Mouse (Mus musculus) adrenal gland (tissue): ENCODE results near the gene Inpp5f.
"Not testable (repeated sequence)": the region's sequence is repeated elsewhere in the genome, so short reads cannot be mapped to it uniquely, and the experiment has no call there.

ENCODE experiments used
- intact Hi-C: fragments of 180-260 bp; cut with DNase I; formaldehyde crosslinking; loops from one replicate; pipeline ENCODE4 v1.15.1; 2025

The Inpp5f gene

DNA sequence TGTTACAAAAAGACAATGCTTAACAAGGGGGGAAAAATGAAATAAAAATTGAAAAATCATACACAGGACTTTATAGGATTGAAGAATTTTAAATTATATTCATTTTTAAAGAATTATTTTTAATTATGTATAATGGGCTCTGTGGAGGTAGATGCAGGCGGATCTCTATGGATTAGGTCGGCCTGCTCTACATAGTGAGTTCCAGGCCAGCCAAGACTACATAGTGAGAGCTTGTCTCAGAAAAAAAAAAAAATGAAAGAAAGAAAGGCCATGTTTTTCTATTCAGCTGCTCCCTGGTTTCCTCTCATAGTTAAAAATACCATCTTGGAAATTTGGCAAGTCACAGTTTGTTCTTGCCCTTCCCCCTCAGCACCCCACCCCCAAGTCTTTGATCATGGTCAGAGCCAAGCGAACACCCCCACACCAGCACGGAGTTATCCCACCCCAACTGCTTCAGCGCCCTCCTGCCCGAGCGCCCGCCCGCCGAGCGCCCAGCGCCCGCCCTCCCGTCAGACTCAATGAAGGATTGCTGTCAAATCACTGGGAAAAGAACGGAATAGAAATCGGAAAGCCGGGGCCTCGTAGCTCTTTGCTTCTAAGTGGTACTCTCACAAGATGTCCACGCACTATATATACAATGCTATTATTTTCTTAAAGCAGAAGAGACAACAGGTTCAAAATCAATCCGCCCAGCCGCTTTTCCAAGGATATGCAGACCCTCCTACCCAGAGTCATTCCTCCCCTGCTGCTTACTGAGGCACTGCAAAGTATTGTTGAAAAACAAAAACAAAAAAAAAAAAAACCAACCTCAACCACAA, 18.8 kb upstream of the Inpp5f start:
- intact Hi-C loops: no loop called here

DNA sequence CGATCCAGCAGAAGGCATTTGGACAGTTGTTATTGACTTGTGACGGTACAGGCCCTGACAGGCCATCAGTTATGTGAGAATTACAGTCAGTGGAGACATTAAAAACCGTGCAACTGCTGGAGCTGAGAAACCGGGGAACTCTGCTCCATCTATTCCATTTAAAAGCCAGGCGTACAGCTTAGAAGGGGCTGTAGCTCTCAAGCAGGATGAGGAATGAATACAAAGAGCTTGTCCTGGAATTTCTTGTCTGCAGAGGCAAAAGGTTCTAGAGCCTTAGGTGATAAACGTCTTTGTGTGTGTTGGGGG, 18.2 kb upstream of the Inpp5f start:
- intact Hi-C loops: no loop called here

DNA sequence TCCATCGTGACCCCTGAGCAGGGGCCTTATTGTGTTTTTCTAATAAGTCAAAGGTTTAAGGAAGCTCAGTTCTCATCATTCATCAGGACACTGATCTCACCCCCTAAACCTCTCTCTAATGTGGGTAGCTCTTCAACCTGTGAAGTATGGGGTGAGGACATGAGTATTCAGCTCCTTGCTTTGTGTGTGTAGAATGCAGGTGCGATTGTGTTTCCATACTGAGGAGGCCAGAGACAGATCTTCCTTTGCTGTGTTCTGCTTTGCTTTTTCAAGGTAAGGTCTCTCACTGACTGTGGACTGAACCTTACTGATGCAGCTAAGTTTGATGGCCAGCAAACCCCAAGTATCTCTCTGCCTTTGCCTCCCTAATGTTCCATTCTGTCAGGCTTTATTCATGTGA, 14.9 kb upstream of the Inpp5f start:
- intact Hi-C loops: no loop called here

GRCm38 (mm10) chr7:128599072-128599471, 12.1 kb upstream of the Inpp5f start:
- intact Hi-C loops: no loop called here

DNA sequence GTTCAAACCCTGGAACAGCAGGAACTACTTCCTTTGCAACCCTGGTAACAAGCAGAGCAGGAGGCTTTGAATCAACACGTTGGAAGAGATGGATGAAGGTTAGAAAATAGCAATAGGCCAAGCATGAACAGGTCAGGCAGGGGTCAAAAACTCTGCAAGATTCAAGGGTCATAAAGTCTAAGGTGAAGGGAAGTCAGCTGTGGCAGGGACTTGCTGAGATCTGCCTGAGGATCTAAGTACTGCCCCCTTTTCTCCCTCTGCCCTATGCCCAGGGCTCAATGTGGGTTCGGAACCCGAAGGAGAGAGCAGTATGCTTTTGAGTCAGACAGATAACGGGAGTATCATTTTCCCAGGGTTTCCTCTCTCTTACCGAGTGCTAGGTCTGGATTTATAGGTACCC, 9.3 kb upstream of the Inpp5f start:
- intact Hi-C loops: no loop called here

GRCm38 (mm10) chr7:128609936-128610335, 1.2 kb upstream of the Inpp5f start:
- intact Hi-C loops: not testable (repeated sequence)

DNA sequence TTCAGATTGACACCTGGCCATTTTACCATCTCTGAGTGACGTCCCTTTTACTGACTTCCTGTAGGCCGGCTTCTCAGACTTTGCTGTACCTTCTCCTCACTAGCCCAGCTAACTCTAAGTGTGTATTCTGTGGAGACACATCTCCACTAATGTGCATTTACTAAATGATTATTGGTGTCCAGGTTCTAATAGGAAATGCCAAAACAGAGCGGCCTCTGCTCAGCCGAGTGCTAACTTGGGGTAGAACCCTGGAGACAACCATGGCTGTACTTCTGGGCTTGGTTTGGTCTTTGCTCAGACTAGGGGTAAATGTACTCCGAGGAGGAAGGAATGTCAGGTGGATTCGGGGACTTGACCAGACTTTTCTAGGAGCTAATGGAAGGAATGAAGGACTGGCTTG, 638 bp upstream of the Inpp5f start:
- intact Hi-C loops: no loop called here

DNA sequence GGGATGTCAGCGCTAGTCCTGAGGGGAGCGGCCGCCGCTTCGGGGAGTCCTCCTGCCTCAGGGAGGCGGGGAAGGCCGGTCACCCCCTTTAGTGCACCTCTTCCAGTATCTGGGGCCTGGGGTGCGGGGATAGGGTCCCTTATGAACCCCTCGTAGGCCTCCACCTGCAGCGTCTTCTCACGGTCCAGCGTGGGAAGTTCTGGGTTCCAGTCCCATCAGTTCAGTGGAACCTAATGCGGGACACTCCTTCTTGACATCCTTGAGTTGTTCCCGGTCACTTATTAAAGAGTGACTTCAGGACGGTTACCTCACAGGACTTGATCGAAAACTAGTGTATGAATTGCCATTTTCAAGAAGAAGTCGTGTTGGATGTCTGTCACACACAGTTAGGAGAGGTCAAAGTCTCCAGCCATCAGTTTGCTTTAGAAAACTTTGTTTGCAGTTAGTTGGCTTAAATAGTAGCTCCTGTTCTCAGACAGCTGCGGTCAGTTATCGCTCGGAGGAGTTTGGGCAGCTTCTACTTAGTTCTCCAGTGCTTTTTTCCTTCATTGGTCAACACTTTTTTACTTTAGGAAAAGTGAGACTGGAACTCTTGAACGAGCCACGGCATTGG, 777 bp downstream of the Inpp5f start:
- intact Hi-C loops: no loop called here

- intact Hi-C loops: no loop called here
Measured at GRCm38 (mm10) chr7:128612521-128613181, 1.5 kb downstream of the Inpp5f start.

- intact Hi-C loops: no loop called here
Measured at GRCm38 (mm10) chr7:128613578-128613977, 2.5 kb downstream of the Inpp5f start.

DNA sequence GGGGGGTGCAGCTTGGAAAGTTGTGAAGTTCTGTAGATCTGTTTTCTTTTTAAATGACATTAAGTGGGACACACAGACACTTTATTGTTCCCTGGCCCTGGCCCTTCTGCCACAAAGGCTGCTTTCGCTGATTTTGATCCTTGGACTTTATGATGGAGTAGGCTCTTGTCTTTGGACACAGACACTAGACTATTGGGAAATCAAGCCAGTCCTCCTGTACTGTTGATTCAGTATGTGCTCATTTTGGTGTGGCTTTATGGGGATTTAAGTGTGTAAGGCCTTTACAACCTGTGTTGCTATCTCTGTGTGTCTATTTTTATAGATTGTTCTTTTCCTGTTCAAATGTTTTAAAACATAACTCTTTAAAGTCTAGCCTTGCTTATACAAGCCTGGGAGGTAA, 6.5 kb downstream of the Inpp5f start:
- intact Hi-C loops: no loop called here

DNA sequence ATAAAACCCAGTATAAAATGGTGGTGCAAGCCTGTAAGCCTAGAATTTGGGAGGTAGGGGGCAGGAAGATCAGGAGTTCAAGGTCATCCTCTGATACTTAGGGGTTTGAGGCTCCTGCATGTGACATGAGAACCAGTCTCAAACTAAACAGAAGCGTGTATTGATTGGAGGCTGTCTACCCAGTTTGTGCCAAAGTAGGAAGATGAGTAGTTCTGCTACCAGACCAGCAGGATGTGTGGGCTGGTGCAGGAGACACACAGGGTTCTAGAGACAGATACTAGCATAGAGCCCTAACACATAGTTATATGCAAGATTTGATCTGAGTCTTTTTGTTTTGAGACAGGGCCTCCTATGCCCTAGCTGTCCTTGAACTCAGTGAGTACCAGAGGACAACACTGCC, 9.1 kb downstream of the Inpp5f start:
- intact Hi-C loops: no loop called here

DNA sequence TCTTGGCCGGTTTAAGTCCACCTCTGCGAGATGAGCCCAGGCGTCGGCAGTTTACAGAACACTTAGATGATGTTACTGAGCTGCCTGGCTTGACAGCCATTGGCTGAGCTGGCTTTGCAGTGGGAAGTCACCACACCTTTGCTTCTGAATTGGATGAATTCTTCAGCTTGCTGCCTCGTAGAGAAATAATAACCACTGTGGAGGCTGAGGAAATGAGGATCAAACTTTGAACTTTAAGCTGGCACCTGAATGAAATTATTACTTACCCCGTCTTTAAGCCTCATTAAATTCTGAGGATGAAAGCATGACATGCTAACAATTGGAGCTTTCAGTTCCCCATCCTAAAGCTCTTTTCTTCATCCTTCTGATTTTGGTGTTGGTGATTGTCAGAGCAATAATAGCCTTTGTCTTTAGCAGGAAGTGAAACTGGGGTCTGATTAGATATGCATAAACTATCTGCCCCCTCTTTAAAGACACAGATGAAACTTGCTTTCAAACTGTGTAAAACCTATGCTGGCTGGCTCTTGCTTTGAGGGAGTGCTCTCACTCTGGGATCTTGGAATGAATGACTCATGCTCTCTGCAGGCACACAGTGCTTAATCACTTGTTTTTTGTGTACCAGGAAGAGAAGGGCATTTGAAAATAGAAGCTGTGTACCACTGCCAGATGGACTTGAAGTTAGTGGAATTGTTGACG, 11.3 kb downstream of the Inpp5f start:
- intact Hi-C loops: no loop called here

DNA sequence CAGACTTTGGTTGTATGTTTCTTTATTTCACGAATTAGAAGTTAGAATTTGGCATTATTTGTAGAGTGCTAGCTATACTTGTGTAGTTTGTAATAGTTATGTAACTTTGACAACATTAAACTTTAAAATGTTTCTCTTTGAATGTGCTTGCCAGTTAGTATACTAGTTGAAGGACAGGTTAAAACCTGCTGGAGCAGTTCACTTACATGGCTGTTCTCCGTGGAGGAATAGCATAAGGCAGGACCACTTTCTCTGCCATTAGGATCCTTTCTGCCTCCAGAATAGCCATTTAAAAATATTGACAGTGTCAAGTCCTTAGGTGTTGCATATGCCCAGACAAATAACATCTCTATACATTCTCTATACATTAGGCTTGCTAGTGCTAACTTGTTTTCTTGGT, 11.9 kb downstream of the Inpp5f start:
- intact Hi-C loops: no loop called here

DNA sequence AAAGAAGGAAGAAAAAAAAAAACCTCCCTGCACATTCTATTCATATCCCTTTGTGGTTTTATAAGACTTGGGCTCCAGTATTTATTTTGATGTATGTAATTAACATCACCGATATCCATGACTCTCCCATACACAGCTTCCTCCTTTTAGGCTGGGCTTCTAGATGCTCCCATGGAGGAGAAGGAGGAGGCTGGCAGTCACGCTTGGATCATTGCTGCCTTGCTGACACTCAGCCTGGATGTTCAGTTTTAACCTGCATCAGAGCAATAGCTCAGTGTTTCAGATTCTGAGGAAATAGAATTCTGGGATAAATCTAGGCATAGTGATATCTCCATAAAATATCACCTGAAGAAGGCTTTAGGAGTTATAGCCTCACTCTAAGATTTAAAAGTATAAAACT, 14.3 kb downstream of the Inpp5f start:
- intact Hi-C loops: no loop called here

GRCm38 (mm10) chr7:128626601-128627000, 15.5 kb downstream of the Inpp5f start:
- intact Hi-C loops: no loop called here

GRCm38 (mm10) chr7:128627251-128627650, 16.1 kb downstream of the Inpp5f start:
- intact Hi-C loops: no loop called here

DNA sequence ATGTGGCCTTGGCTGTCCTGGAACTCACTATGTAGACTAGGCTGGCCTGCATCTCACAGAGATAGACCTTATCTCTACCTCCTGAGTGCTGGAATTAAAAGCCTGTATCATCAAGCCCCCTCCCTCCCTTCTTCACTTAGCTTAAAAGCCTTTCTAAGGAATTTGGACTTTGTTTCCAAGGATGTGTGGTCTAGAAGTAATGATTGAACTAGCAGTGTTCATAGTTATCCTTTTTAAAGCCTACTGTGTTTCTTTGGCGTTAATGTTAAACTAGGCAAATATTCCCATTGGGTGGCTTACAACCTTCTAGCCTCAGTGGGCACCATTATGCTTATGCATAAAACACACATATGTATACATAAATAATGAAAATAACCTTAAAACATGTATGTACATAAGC, 16.6 kb downstream of the Inpp5f start:
- intact Hi-C loops: no loop called here

GRCm38 (mm10) chr7:128633156-128633555, 22.0 kb downstream of the Inpp5f start:
- intact Hi-C loops: no loop called here

GRCm38 (mm10) chr7:128639925-128640485, 28.9 kb downstream of the Inpp5f start:
- intact Hi-C loops: no loop called here

GRCm38 (mm10) chr7:128641571-128641970, 30.4 kb downstream of the Inpp5f start:
- intact Hi-C loops: no loop called here

DNA sequence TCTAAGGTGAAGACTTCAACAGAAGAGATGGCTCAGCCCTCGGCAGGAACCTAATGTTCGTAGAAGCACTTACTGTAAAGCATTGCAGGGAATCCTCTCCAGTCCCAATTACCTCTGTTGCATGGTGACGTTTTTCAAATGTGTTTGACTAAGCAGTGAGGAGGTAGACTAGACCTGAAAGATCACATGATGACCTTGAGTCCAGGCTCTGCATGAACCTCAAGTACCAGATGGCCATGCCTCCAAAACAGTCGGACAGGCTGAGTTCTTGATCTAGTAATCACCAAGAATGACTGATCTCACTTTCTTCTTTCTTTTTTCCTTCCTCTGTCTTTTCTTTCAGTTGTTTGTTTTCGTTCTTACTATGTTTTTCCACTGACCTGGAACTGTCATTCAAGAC, 31.3 kb downstream of the Inpp5f start:
- intact Hi-C loops: no loop called here
